Mouse (Mus musculus): ENCODE results near the gene Asphd2. TPM values are rescaled to one million over a fixed set of nuclear protein-coding genes. Genes with fewer than 3 reads are reported as not detected.
A peak's percentile ranks its signal among the peaks of the same experiment; 100 is the strongest.

Gene Asphd2
- polyA plus RNA-seq, 1 experiment from 2014 or later = 8.1 TPM

GRCm38 (mm10) chr5:112367929-112368328, 26.7 kb downstream of the Asphd2 start:
- H3K9me3 ChIP-seq (replicated peaks) = no peaks in the 10 kb centered on the region
- H3K27ac ChIP-seq = no peak overlapping the region
- no peak overlapping the region for H3K4me2 ChIP-seq
- H3K4me3 ChIP-seq (replicated peaks) = no peak overlapping the region
- no peaks in the 10 kb centered on the region for H3K4me1 ChIP-seq
- WGBS = 88% methylated on average over 12 of the region's 12 CpGs
- no peak for ATAC-seq (replicated peaks; ENCODE audit: low FRiP score)
- peaks cover 86% of the 10 kb centered on the region for H3K36me3 ChIP-seq
- no peak overlapping the region for H3K9ac ChIP-seq
- H3K27me3 ChIP-seq = no peaks in the 10 kb centered on the region

DNA sequence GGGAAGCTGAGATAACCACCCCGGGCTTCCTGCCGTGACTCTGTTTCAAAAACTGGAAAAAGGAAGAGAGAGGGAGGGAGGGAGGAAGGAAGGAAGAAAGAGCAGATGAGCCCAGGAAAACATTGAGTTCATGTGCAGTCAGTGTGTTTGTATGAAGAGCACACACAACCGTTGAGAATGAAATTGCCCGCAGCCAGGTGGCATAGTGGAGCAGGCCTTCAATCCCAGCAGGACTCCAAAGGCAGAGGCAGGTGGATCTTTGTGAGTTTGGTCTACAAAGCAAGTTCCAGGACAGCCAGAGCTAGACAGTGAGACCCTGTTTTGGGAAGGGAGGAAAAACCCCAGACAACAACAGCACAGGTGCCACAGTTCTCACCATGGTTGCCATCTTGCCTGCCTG, 27.3 kb downstream of the Asphd2 start:
- Histone ChIP-seq H3K9me3 (replicated peaks) (no peaks in the 10 kb centered on the region), H3K36me3 (peaks cover 87% of the 10 kb centered on the region)

DNA sequence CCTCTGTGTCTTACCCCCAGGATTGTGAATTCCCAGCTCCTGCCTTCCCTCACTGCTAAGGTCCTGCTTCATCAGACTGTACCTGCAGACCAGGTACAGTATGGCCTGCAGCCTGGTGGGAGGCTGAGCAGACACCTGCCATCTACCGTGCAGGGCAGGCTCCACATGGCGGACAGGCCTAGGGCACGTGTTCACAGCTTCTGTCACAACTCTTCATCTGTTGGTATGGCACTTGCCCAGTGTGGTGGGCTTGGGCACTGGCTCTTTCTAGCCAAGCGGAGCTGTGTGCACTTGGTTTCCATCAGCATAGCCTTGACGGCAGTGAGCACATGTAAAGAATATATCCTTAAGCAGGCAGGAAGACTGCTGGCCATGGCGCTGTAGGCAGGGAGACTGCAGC, 27.8 kb downstream of the Asphd2 start:
- peaks cover 87% of the 10 kb centered on the region for H3K36me3 ChIP-seq
- no peak overlapping the region for H3K27ac ChIP-seq
- 96% methylated on average over 6 of the region's 6 CpGs for WGBS
- H3K4me3 ChIP-seq (replicated peaks) = no peak overlapping the region
- no peaks in the 10 kb centered on the region for H3K27me3 ChIP-seq
- H3K4me2 ChIP-seq = no peak overlapping the region
- no peak for ATAC-seq (replicated peaks; ENCODE audit: low FRiP score)
- no peaks in the 10 kb centered on the region for H3K4me1 ChIP-seq
- no peak overlapping the region for H3K9ac ChIP-seq
- H3K9me3 ChIP-seq (replicated peaks) = no peaks in the 10 kb centered on the region

More for the DNA sequence above, 27.3 kb downstream of the Asphd2 start:
- Histone ChIP-seq H3K27me3 (no peaks in the 10 kb centered on the region), H3K27ac (no peak overlapping the region), H3K4me3 (replicated peaks) (no peak overlapping the region), H3K9ac (no peak overlapping the region), H3K4me2 (no peak overlapping the region), H3K4me1 (no peaks in the 10 kb centered on the region)
- 88% methylated on average over 4 of the region's 4 CpGs for WGBS
- no peak for ATAC-seq (replicated peaks; ENCODE audit: low FRiP score)

GRCm38 (mm10) chr5:112364184-112364797, 30.4 kb downstream of the Asphd2 start:
- ATAC-seq (replicated peaks; ENCODE audit: low FRiP score) = no peak
- Histone ChIP-seq H3K4me3 (replicated peaks) (no peak overlapping the region), H3K27ac (no peak overlapping the region), H3K27me3 (no peaks in the 10 kb centered on the region), H3K4me2 (no peak overlapping the region), H3K9me3 (replicated peaks) (no peaks in the 10 kb centered on the region), H3K9ac (no peak overlapping the region), H3K4me1 (no peaks in the 10 kb centered on the region), H3K36me3 (peaks cover 69% of the 10 kb centered on the region)
- WGBS = 58% methylated on average over 10 of the region's 10 CpGs

- 88% methylated on average over 3 of the region's 3 CpGs for WGBS
- H3K9ac ChIP-seq = no peak overlapping the region
- H3K4me2 ChIP-seq = no peak overlapping the region
- H3K27me3 ChIP-seq = no peaks in the 10 kb centered on the region
- no peak overlapping the region for H3K4me3 ChIP-seq (replicated peaks)
- H3K36me3 ChIP-seq = peaks cover 56% of the 10 kb centered on the region
- no peaks in the 10 kb centered on the region for H3K9me3 ChIP-seq (replicated peaks)
- H3K27ac ChIP-seq = no peak overlapping the region
- ATAC-seq (replicated peaks; ENCODE audit: low FRiP score) = no peak
- H3K4me1 ChIP-seq = no peaks in the 10 kb centered on the region
Measured at GRCm38 (mm10) chr5:112360077-112360476, 34.6 kb downstream of the Asphd2 start.

- no peaks in the 10 kb centered on the region for H3K27me3 ChIP-seq
- WGBS = 87% methylated on average over 4 of the region's 4 CpGs
- no peak overlapping the region for H3K27ac ChIP-seq
- H3K4me1 ChIP-seq = no peaks in the 10 kb centered on the region
- no peak overlapping the region for H3K4me3 ChIP-seq (replicated peaks)
- peaks cover 56% of the 10 kb centered on the region for H3K36me3 ChIP-seq
- no peak overlapping the region for H3K9ac ChIP-seq
- H3K9me3 ChIP-seq (replicated peaks) = no peaks in the 10 kb centered on the region
- no peak for ATAC-seq (replicated peaks; ENCODE audit: low FRiP score)
- H3K4me2 ChIP-seq = no peak overlapping the region
Measured at GRCm38 (mm10) chr5:112359520-112359919, 35.1 kb downstream of the Asphd2 start.

- H3K36me3 ChIP-seq = peaks cover 58% of the 10 kb centered on the region
- no peaks in the 10 kb centered on the region for H3K27me3 ChIP-seq
- no peak overlapping the region for H3K9ac ChIP-seq
- H3K4me3 ChIP-seq (replicated peaks) = no peak overlapping the region
- H3K9me3 ChIP-seq (replicated peaks) = no peaks in the 10 kb centered on the region
- H3K4me1 ChIP-seq = no peaks in the 10 kb centered on the region
- H3K4me2 ChIP-seq = no peak overlapping the region
- no peak overlapping the region for H3K27ac ChIP-seq
- ATAC-seq (replicated peaks; ENCODE audit: low FRiP score) = no peak
- WGBS = 85% methylated on average over 9 of the region's 9 CpGs
Measured at GRCm38 (mm10) chr5:112356322-112356721, 38.3 kb downstream of the Asphd2 start.

DNA sequence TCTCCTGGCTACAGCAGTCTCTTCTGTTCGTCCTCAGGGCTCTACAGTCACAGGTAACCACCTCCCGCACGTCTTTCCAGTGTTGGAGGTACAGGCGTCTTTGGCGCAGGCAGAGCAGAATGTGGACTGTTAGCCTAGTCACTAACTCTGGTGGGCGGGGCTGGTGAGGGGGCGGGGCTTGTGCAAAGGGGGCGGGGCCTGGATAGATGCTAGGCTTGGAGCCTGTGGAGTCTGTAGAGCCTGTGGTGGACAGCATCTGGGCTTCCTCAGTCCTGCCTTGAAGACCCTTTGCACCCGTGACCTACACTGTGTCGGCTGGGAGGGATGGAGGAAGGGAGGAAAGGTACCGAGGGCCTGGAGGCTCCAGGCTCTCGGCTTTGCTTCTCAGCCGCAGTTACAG, 38.8 kb downstream of the Asphd2 start, which contains the start of gene Gm6583:
TSS of gene Gm6583 (minus strand) at position 124 of the 400 bp plus-strand sequence.
- 62% methylated on average over 13 of the region's 13 CpGs for WGBS
- H3K9ac ChIP-seq = no peak within 1 kb of the TSS
- H3K4me1 ChIP-seq = no peaks in the 10 kb centered on the region
- no peaks in the 10 kb centered on the region for H3K27me3 ChIP-seq
- no peak within 1 kb of the TSS for H3K27ac ChIP-seq
- peaks cover 60% of the 10 kb centered on the region for H3K36me3 ChIP-seq
- H3K4me3 ChIP-seq (replicated peaks) = no peak within 1 kb of the TSS
- H3K9me3 ChIP-seq (replicated peaks) = no peaks in the 10 kb centered on the region
- ATAC-seq (replicated peaks; ENCODE audit: low FRiP score) = peak; percentile 22; the same call in 1 of the 2 replicates
- no peak within 1 kb of the TSS for H3K4me2 ChIP-seq

DNA sequence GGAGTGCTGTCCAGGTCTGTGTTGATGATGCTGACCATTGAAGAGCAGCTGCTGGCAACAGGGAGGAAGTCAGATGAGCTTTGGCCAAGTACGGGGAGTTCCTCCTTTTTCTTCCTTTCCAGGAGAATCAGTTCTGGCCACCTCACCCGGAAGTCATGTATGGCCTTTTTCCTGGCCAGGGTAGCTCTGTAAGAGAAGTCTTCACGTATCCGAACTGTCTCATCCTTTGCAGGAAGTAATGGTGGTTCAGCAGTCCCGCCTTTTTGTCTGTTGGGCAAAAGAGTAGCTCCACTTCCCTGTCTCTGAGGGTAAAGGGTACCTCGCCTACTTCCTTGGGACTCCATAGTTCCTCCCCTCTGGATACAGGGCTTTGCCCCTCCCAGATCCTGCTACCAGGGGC, 39.2 kb downstream of the Asphd2 start:
- WGBS = 84% methylated on average over 6 of the region's 6 CpGs
- Histone ChIP-seq H3K27me3 (no peaks in the 10 kb centered on the region), H3K4me2 (no peak overlapping the region), H3K27ac (no peak overlapping the region), H3K9ac (no peak overlapping the region), H3K9me3 (replicated peaks) (no peaks in the 10 kb centered on the region), H3K4me1 (no peaks in the 10 kb centered on the region), H3K4me3 (replicated peaks) (no peak overlapping the region), H3K36me3 (peaks cover 64% of the 10 kb centered on the region)
- ATAC-seq (replicated peaks; ENCODE audit: low FRiP score) = no peak

GRCm38 (mm10) chr5:112349169-112349568, 45.5 kb downstream of the Asphd2 start:
- Histone ChIP-seq H3K9me3 (replicated peaks) (no peaks in the 10 kb centered on the region), H3K36me3 (peaks cover 77% of the 10 kb centered on the region), H3K9ac (no peak overlapping the region), H3K4me1 (peaks cover 7% of the 10 kb centered on the region), H3K4me3 (replicated peaks) (no peak overlapping the region), H3K27me3 (no peaks in the 10 kb centered on the region), H3K27ac (no peak overlapping the region), H3K4me2 (no peak overlapping the region)
- ATAC-seq (replicated peaks; ENCODE audit: low FRiP score) = no peak
- WGBS = 92% methylated on average over 8 of the region's 8 CpGs

DNA sequence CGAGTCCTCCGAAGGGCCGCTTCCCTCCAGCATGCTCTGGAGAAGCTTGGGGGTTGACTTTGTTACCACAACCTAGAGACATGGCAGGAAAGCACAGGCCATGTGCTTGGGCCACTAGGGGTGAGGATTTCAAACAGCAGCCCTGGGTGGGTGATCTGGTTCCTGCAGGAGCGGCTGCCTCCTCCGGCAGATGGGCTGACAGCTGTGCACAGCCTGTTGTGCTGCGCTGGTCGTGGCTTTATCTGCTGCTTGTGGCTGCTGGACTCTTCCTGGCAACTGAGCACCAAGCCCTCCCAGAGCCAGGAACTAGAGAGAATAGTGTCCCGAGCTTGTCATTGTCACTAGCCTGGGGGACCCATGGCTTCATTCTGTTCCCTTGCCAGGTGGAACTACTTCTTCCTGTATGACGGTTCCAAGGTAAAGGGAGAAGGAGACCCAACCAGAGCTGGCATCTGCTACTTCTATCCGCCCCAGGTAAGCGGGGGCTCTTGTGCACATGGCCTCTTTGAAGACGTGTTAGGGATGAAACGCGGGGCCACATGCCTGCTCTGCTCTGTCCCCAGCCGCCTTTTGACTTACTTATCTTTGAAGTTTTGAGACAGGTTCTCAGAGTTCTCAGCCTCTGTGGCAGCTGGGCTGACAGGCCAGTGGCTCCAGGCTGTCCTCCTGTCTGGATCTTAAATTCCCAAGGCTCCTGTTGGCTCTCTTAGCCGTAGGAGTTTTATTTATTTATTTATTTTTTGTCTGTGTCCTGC, 48.3 kb downstream of the Asphd2 start:
- Histone ChIP-seq H3K4me2 (no peak overlapping the region), H3K4me3 (replicated peaks) (no peak overlapping the region), H3K9ac (no peak overlapping the region), H3K4me1 (peaks cover 30% of the 10 kb centered on the region), H3K27ac (no peak overlapping the region), H3K27me3 (no peaks in the 10 kb centered on the region), H3K36me3 (peaks cover 49% of the 10 kb centered on the region), H3K9me3 (replicated peaks) (no peaks in the 10 kb centered on the region)
- 80% methylated on average over 16 of the region's 16 CpGs for WGBS
- ATAC-seq (replicated peaks; ENCODE audit: low FRiP score) = no peak

DNA sequence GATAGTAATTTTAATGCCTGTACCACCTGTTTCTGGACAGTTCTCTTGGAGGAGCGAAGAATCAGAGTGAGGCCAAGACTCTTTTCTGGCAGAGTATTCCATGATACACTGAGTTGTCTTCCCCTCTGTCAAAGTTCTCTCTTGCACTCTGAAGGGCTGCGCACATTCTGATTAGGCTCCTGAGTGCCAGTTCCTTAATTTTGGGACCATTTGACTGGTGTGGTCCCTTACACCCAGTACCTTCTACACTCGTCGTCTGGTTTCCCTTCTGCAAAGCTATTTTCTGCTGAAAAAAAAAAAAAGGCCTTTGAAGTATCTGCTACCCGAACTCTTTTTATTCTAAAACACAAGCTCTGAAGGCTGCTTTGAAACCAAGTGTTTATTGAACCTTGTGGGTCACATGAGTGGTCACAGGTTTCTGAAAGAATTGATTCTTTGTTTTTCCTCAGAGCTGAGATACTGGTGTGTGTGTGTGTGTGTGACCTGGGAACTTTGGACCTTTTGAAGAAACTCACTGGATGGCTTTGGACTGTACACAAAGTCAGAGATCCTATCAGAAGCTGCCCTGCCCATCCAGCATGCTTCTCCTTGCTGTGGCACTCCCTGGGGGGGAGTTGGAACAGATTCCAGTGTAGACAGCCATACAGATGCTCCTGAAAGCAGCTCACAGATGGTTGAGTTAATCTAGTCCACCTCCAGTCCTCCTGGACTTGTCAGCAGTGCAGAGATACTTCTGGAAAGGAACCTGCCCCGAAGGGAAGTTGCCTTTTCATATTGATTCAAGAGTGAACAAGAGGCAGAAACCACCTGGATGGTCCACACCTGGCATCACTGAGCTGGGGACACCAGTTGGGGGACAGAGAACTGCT, 50.3 kb downstream of the Asphd2 start:
- Histone ChIP-seq H3K9ac (no peak overlapping the region), H3K27ac (no peak overlapping the region), H3K4me2 (no peak overlapping the region), H3K27me3 (no peaks in the 10 kb centered on the region), H3K9me3 (replicated peaks) (no peaks in the 10 kb centered on the region), H3K36me3 (peaks cover 48% of the 10 kb centered on the region), H3K4me1 (peaks cover 32% of the 10 kb centered on the region), H3K4me3 (replicated peaks) (no peak overlapping the region)
- 79% methylated on average over 6 of the region's 6 CpGs for WGBS
- no peak for ATAC-seq (replicated peaks; ENCODE audit: low FRiP score)
